Mouse (Mus musculus): ENCODE data around the gene Tdpoz5. TPM values are rescaled to one million over a fixed set of nuclear protein-coding genes. Genes with fewer than 3 reads are reported as not detected.
"Not testable (repeated sequence)": the region's sequence is repeated elsewhere in the genome, so short reads cannot be mapped to it uniquely, and the experiment has no call there.

Tdpoz5 gene
- not detected in 2 replicates for polyA plus RNA-seq (2014; fragmentation: Nextera tagmentation; extraction: Ambion mirVana)

GRCm38 (mm10) chr3:93961214-93961613 lies at the start of gene Tdpoz5:
Tdpoz5 (minus strand) TSS chr3:93961314.
- H3K36me3 ChIP-seq (ENCODE audit: control insufficient read depth, insufficient read depth, low read length); ATAC-seq (ENCODE audit: insufficient number of reproducible peaks, insufficient read depth, low FRiP score, low read depth); H3K9me3 ChIP-seq (ENCODE audit: control insufficient read depth, low read length); H3K9ac ChIP-seq (ENCODE audit: low read length); H3K4me2 ChIP-seq (ENCODE audit: low read length); H3K4me3 ChIP-seq (ENCODE audit: control insufficient read depth in 1 of 2, insufficient read depth in 1 of 2, low read depth in 1 of 2, low read length in 2 of 2); H3K27ac ChIP-seq (replicated peaks in 1 of 2; ENCODE audit: control insufficient read depth in 1 of 2, insufficient read depth in 1 of 2, low read depth in 2 of 2, low read length in 2 of 2); H3K4me1 ChIP-seq (ENCODE audit: control insufficient read depth in 2 of 2, insufficient read depth in 2 of 2, low read length in 2 of 2); H3K27me3 ChIP-seq (ENCODE audit: control insufficient read depth, insufficient read depth, low read length): not testable (repeated sequence)
- 65% methylated on average over 2 of the region's 4 CpGs for WGBS

- H3K27ac ChIP-seq (replicated peaks in 1 of 2; ENCODE audit: control insufficient read depth in 1 of 2, insufficient read depth in 1 of 2, low read depth in 2 of 2, low read length in 2 of 2), result not testable (repeated sequence)
- 85% methylated on average over 6 of the region's 6 CpGs for WGBS
These were observed 7.8 kb upstream of the Tdpoz5 start for GRCm38 (mm10) chr3:93968938-93969337.

GRCm38 (mm10) chr3:93943443-93943842 lies 17.7 kb downstream of the Tdpoz5 start, which contains the start of gene Gm9117:
Gm9117 (minus strand) TSS chr3:93943543.
- not testable (repeated sequence) for H3K9ac ChIP-seq (ENCODE audit: low read length); H3K36me3 ChIP-seq (ENCODE audit: control insufficient read depth, insufficient read depth, low read length); H3K4me3 ChIP-seq (ENCODE audit: control insufficient read depth in 1 of 2, insufficient read depth in 1 of 2, low read depth in 1 of 2, low read length in 2 of 2); H3K27ac ChIP-seq (replicated peaks in 1 of 2; ENCODE audit: control insufficient read depth in 1 of 2, insufficient read depth in 1 of 2, low read depth in 2 of 2, low read length in 2 of 2); H3K4me2 ChIP-seq (ENCODE audit: low read length); H3K27me3 ChIP-seq (ENCODE audit: control insufficient read depth, insufficient read depth, low read length); H3K4me1 ChIP-seq (ENCODE audit: control insufficient read depth in 2 of 2, insufficient read depth in 2 of 2, low read length in 2 of 2); H3K9me3 ChIP-seq (ENCODE audit: control insufficient read depth, low read length); ATAC-seq (ENCODE audit: insufficient number of reproducible peaks, insufficient read depth, low FRiP score, low read depth)
- 68% methylated on average over 3 of the region's 4 CpGs for WGBS

More at GRCm38 (mm10) chr3:93968938-93969337, 7.8 kb upstream of the Tdpoz5 start:
- H3K4me2 ChIP-seq (ENCODE audit: low read length); H3K4me3 ChIP-seq (ENCODE audit: control insufficient read depth in 1 of 2, insufficient read depth in 1 of 2, low read depth in 1 of 2, low read length in 2 of 2); H3K27me3 ChIP-seq (ENCODE audit: control insufficient read depth, insufficient read depth, low read length); H3K9ac ChIP-seq (ENCODE audit: low read length); H3K36me3 ChIP-seq (ENCODE audit: control insufficient read depth, insufficient read depth, low read length); H3K9me3 ChIP-seq (ENCODE audit: control insufficient read depth, low read length); H3K4me1 ChIP-seq (ENCODE audit: control insufficient read depth in 2 of 2, insufficient read depth in 2 of 2, low read length in 2 of 2); ATAC-seq (ENCODE audit: insufficient number of reproducible peaks, insufficient read depth, low FRiP score, low read depth): not testable (repeated sequence)

DNA sequence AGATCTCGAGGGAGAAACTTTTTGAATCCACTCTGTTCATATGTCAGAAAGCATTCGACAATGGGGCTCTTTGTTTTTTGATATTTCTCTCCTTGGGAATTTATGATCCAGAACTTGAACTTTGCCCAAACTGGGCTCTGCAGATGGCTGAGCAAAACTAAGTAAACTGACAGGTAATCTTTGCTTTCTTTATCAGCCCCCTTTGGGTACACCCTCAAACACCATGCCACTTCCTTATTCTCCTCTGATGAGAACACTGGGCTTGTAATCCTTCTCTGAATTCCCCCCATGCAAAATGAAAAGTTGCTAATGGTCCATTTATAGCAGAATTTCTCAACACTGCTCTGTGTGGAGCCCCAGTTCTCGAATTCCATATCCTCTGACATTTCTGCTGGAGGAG lies 22.7 kb downstream of the Tdpoz5 start:
- H3K36me3 ChIP-seq (ENCODE audit: control insufficient read depth, insufficient read depth, low read length); H3K27me3 ChIP-seq (ENCODE audit: control insufficient read depth, insufficient read depth, low read length); H3K9me3 ChIP-seq (ENCODE audit: control insufficient read depth, low read length); H3K9ac ChIP-seq (ENCODE audit: low read length); ATAC-seq (ENCODE audit: insufficient number of reproducible peaks, insufficient read depth, low FRiP score, low read depth); H3K27ac ChIP-seq (replicated peaks in 1 of 2; ENCODE audit: control insufficient read depth in 1 of 2, insufficient read depth in 1 of 2, low read depth in 2 of 2, low read length in 2 of 2); H3K4me1 ChIP-seq (ENCODE audit: control insufficient read depth in 2 of 2, insufficient read depth in 2 of 2, low read length in 2 of 2); H3K4me3 ChIP-seq (ENCODE audit: control insufficient read depth in 1 of 2, insufficient read depth in 1 of 2, low read depth in 1 of 2, low read length in 2 of 2); H3K4me2 ChIP-seq (ENCODE audit: low read length): not testable (repeated sequence)
- WGBS, result no CpG with 5 or more reads among the region's 3 CpGs

Other genes starting within 250 kb of the Tdpoz5 start
- gene Gm5773, start 188.3 kb downstream of the Tdpoz5 start, polyA plus RNA-seq (2014; fragmentation: Nextera tagmentation; extraction: Ambion mirVana), result not detected in 2 replicates
- not detected in 2 replicates for gene Tdpoz4, start 164.9 kb downstream of the Tdpoz5 start, polyA plus RNA-seq (2014; fragmentation: Nextera tagmentation; extraction: Ambion mirVana)
- gene Tdpoz3, start 135.3 kb downstream of the Tdpoz5 start, polyA plus RNA-seq (2014; fragmentation: Nextera tagmentation; extraction: Ambion mirVana), result not detected in 2 replicates
- not detected in 2 replicates for gene Gm9117, start 17.8 kb downstream of the Tdpoz5 start, polyA plus RNA-seq (2014; fragmentation: Nextera tagmentation; extraction: Ambion mirVana)
- not detected in 2 replicates for gene Gm9125, start 93.6 kb upstream of the Tdpoz5 start, polyA plus RNA-seq (2014; fragmentation: Nextera tagmentation; extraction: Ambion mirVana)
- not detected in 2 replicates for gene Gm10697, start 111.3 kb upstream of the Tdpoz5 start, polyA plus RNA-seq (2014; fragmentation: Nextera tagmentation; extraction: Ambion mirVana)
- gene Gm10696, start 216.9 kb upstream of the Tdpoz5 start, polyA plus RNA-seq (2014; fragmentation: Nextera tagmentation; extraction: Ambion mirVana), result not detected in 2 replicates
- gene Gm5286, start 235.4 kb upstream of the Tdpoz5 start, polyA plus RNA-seq (2014; fragmentation: Nextera tagmentation; extraction: Ambion mirVana), result not detected in 2 replicates

Measured in heart, embryonic 14.5 days (tissue).